9 mouse cellular contexts compared by ENCODE assay signal in genomic region chr7:82504101-82504500, GRCm38 (mm10).
DNase-seq lines count a peak whose midpoint lies in the region; ATAC-seq and TF ChIP-seq lines count a peak whose summit lies in the region.
"Had no signal": no experiment of that assay in that cellular context is flagged by ENCODE, and none has a peak within 500 bp of the region (broad histone marks: within the 10 kb centered on the region; RNA-seq: fewer than 3 reads in every experiment).

No protein-coding gene starts in this region.

- 23% methylated on average over 4 of the region's 4 CpGs for WGBS in heart, postnatal 0 days
- WGBS in lung, embryonic 16.5 days: 16% methylated on average over 4 of the region's 4 CpGs

- TF ChIP-seq EP300 in ES-Bruce4 (IDR thresholded peaks at IDR 0.05; ENCODE audit: insufficient read depth, low read depth, low read length): no peak
- TF ChIP-seq EP300 in heart, postnatal 0 days (IDR thresholded peaks at IDR 0.05; ENCODE audit: low read depth): no peak

- peak; percentile 72 for TF ChIP-seq CTCF in ES-Bruce4 (IDR thresholded peaks at IDR 0.05; ENCODE audit: low read depth, low read length)
- peak; percentile 88 for TF ChIP-seq CTCF in heart, postnatal 0 days (IDR thresholded peaks at IDR 0.05; ENCODE audit: low read depth)

- 0 out of 2 replicates have a peak, but pooled peaks have one; percentile 24 for ATAC-seq in heart, postnatal 0 days (ENCODE audit: insufficient read depth, low read depth)
- ATAC-seq in lung, embryonic 16.5 days (ENCODE audit: low read depth): peak; percentile 73

- H3K27ac ChIP-seq in ES-Bruce4 (ENCODE audit: insufficient read depth, low read length): no peak overlapping the region
- H3K27ac ChIP-seq in heart, postnatal 0 days (ENCODE audit: low read depth): no peak overlapping the region
- no peak overlapping the region for H3K27ac ChIP-seq in lung, embryonic 16.5 days (ENCODE audit: low read length)
- H3K27ac ChIP-seq: heart, embryonic 13.5 days had no signal

- H3K36me3 ChIP-seq in ES-Bruce4 (ENCODE audit: control insufficient read depth, insufficient read depth, low read length, poor library complexity, severe bottlenecking): no peaks in the 10 kb centered on the region
- no peaks in the 10 kb centered on the region for H3K36me3 ChIP-seq in heart, postnatal 0 days (replicated peaks; ENCODE audit: control insufficient read depth, insufficient read depth, low read length)
- no peaks in the 10 kb centered on the region for H3K36me3 ChIP-seq in lung, embryonic 16.5 days (ENCODE audit: control insufficient read depth, insufficient read depth, low read length)
- H3K36me3 ChIP-seq: heart, embryonic 13.5 days had no signal

- H3K9me3 ChIP-seq in ES-Bruce4 (replicated peaks; ENCODE audit: control insufficient read depth, insufficient read depth, low read length, poor library complexity, severe bottlenecking): no peaks in the 10 kb centered on the region
- no peaks in the 10 kb centered on the region for H3K9me3 ChIP-seq in heart, postnatal 0 days (replicated peaks; ENCODE audit: control insufficient read depth, low read length)
- H3K9me3 ChIP-seq in lung, embryonic 16.5 days (ENCODE audit: control insufficient read depth, low read length): no peaks in the 10 kb centered on the region
- H3K9me3 ChIP-seq: heart, embryonic 13.5 days had no signal

- H3K4me2 ChIP-seq in heart, postnatal 0 days (ENCODE audit: low read depth, low read length): no peak overlapping the region
- no peak overlapping the region for H3K4me2 ChIP-seq in lung, embryonic 16.5 days (ENCODE audit: low read depth, low read length)
- H3K4me2 ChIP-seq: heart, embryonic 13.5 days had no signal

- TF ChIP-seq POLR2A in ES-Bruce4 (IDR thresholded peaks at IDR 0.05; ENCODE audit: insufficient read depth, low read length): no peak

- no peaks in the 10 kb centered on the region for H3K27me3 ChIP-seq in ES-Bruce4 (ENCODE audit: control insufficient read depth, insufficient read depth, low read length, poor library complexity, severe bottlenecking)
- H3K27me3 ChIP-seq in heart, postnatal 0 days (ENCODE audit: control insufficient read depth, insufficient read depth, low read length): no peaks in the 10 kb centered on the region
- H3K27me3 ChIP-seq in lung, embryonic 16.5 days (ENCODE audit: control insufficient read depth, insufficient read depth, low read depth, low read length): no peaks in the 10 kb centered on the region
- H3K27me3 ChIP-seq: heart, embryonic 13.5 days had no signal

- DNase-seq in adrenal gland, postnatal 10 days: peak; percentile 65
- DNase-seq in embryo, embryonic 11.5 days (ENCODE audit: low read depth, low spot score): peak; percentile 55
- peak; percentile 66 for DNase-seq in heart, postnatal 0 days (ENCODE audit: low spot score)
- DNase-seq in layer of hippocampus, adult 11-12 months (ENCODE audit: low spot score): peak; percentile 63
- DNase-seq in retina, postnatal 7 days (ENCODE audit: low read depth, low spot score): peak; percentile 32
- no peak for DNase-seq in natural killer cell, adult 2 months (ENCODE audit: low spot score in 2 of 2)

- no peak overlapping the region for H3K9ac ChIP-seq in ES-Bruce4 (ENCODE audit: low read depth, poor library complexity, severe bottlenecking)
- no peak overlapping the region for H3K9ac ChIP-seq in heart, postnatal 0 days (replicated peaks; ENCODE audit: low read depth, low read length)
- no peak overlapping the region for H3K9ac ChIP-seq in lung, embryonic 16.5 days (ENCODE audit: low read length)
- H3K9ac ChIP-seq: heart, embryonic 13.5 days had no signal

- H3K4me1 ChIP-seq in ES-Bruce4 (ENCODE audit: control insufficient read depth, insufficient read depth, low read length): no peaks in the 10 kb centered on the region
- H3K4me1 ChIP-seq in heart, postnatal 0 days (ENCODE audit: control insufficient read depth, insufficient read depth): no peaks in the 10 kb centered on the region
- peaks cover 3% of the 10 kb centered on the region; the same call in 1 of the 2 replicates for H3K4me1 ChIP-seq in lung, embryonic 16.5 days (replicated peaks; ENCODE audit: control insufficient read depth, insufficient read depth, low read length)
- H3K4me1 ChIP-seq: heart, embryonic 13.5 days had no signal

- no peak overlapping the region for H3K4me3 ChIP-seq in ES-Bruce4 (ENCODE audit: low read depth, low read length)
- no peak overlapping the region for H3K4me3 ChIP-seq in heart, postnatal 0 days (ENCODE audit: low read depth, low read length)
- H3K4me3 ChIP-seq in lung, embryonic 16.5 days (ENCODE audit: low read length): no peak overlapping the region
- H3K4me3 ChIP-seq: heart, embryonic 13.5 days had no signal

Comparison
In these comparisons a context has a peak if more than half of its experiments do, and no peak if none do; other contexts are left out.
1. DNase-seq: peak in adrenal gland, postnatal 10 days (single experiment), embryo, embryonic 11.5 days (single experiment), heart, postnatal 0 days (single experiment), layer of hippocampus, adult 11-12 months (single experiment) and retina, postnatal 7 days (single experiment); none in natural killer cell, adult 2 months (0 of 2).